Mouse (Mus musculus): ENCODE measurements around the gene Klf9.

Klf9 gene

GRCm38 (mm10) chr19:23163361-23163760, 22.3 kb downstream of the Klf9 start:
- no peak for DNase-seq (ENCODE audit: inconsistent ontology term)

- DNase-seq (ENCODE audit: inconsistent ontology term): no peak
Observed at GRCm38 (mm10) chr19:23164651-23165240, 23.7 kb downstream of the Klf9 start.

GRCm38 (mm10) chr19:23166550-23167284, 25.7 kb downstream of the Klf9 start:
- no peak for DNase-seq (ENCODE audit: inconsistent ontology term)

- peak; percentile 78 for DNase-seq (ENCODE audit: inconsistent ontology term)
Observed at GRCm38 (mm10) chr19:23168899-23169658, 28.1 kb downstream of the Klf9 start.

GRCm38 (mm10) chr19:23169659-23170050, 28.6 kb downstream of the Klf9 start:
- DNase-seq (ENCODE audit: inconsistent ontology term): no peak

GRCm38 (mm10) chr19:23170476-23170875, 29.4 kb downstream of the Klf9 start:
- peak; percentile 46 for DNase-seq (ENCODE audit: inconsistent ontology term)

- DNase-seq (ENCODE audit: inconsistent ontology term): no peak
Observed at GRCm38 (mm10) chr19:23171136-23171535, 30.1 kb downstream of the Klf9 start.

GRCm38 (mm10) chr19:23175090-23175489, 34.1 kb downstream of the Klf9 start:
- no peak for DNase-seq (ENCODE audit: inconsistent ontology term)

- no peak for DNase-seq (ENCODE audit: inconsistent ontology term)
Observed at GRCm38 (mm10) chr19:23175511-23175910, 34.5 kb downstream of the Klf9 start.

- DNase-seq (ENCODE audit: inconsistent ontology term): no peak
Observed at GRCm38 (mm10) chr19:23178533-23178932, 37.5 kb downstream of the Klf9 start.

GRCm38 (mm10) chr19:23183493-23183892, 42.5 kb downstream of the Klf9 start:
- no peak for DNase-seq (ENCODE audit: inconsistent ontology term)

GRCm38 (mm10) chr19:23184068-23184467, 43.0 kb downstream of the Klf9 start:
- DNase-seq (ENCODE audit: inconsistent ontology term): no peak

GRCm38 (mm10) chr19:23187732-23188131, 46.7 kb downstream of the Klf9 start:
- no peak for DNase-seq (ENCODE audit: inconsistent ontology term)

GRCm38 (mm10) chr19:23188986-23189385, 48.0 kb downstream of the Klf9 start:
- DNase-seq (ENCODE audit: inconsistent ontology term): no peak

- DNase-seq (ENCODE audit: inconsistent ontology term): no peak
Observed at GRCm38 (mm10) chr19:23189744-23190143, 48.7 kb downstream of the Klf9 start.

- no peak for DNase-seq (ENCODE audit: inconsistent ontology term)
Observed at GRCm38 (mm10) chr19:23191486-23191885, 50.5 kb downstream of the Klf9 start.

GRCm38 (mm10) chr19:23193076-23193475, 52.0 kb downstream of the Klf9 start:
- no peak for DNase-seq (ENCODE audit: inconsistent ontology term)

GRCm38 (mm10) chr19:23202106-23202505, 61.1 kb downstream of the Klf9 start:
- DNase-seq (ENCODE audit: inconsistent ontology term): peak; percentile 19

GRCm38 (mm10) chr19:23203505-23204053, 62.6 kb downstream of the Klf9 start:
- no peak for DNase-seq (ENCODE audit: inconsistent ontology term)

GRCm38 (mm10) chr19:23211325-23211724, 70.3 kb downstream of the Klf9 start:
- no peak for DNase-seq (ENCODE audit: inconsistent ontology term)

- no peak for DNase-seq (ENCODE audit: inconsistent ontology term)
Observed at GRCm38 (mm10) chr19:23214326-23214725, 73.3 kb downstream of the Klf9 start.
